Mouse (Mus musculus) small intestine, adult 2 months (tissue): ENCODE measurements at regions not wholly inside any gene's neighbourhood (a gene's known extent, or its start where the extent isn't known, plus 50 kb on each side); places are given as distances from the start of the nearest gene placed in this dataset.

Experiments
- H3K27ac ChIP-seq: fragments of 200-500 bp; 2 replicates; pipeline ENCODE4 v1.5.1; 2012; ENCODE audit warnings: low read depth, low read length, control low read depth, inconsistent platforms; ENCODE audit not compliant: insufficient read depth
- H3K27me3 ChIP-seq: fragments of 200-500 bp; 2 replicates; pipeline ENCODE4 v1.6.1; 2012; ENCODE audit warnings: mild to moderate bottlenecking, moderate library complexity, low read length, inconsistent platforms; ENCODE audit not compliant: control insufficient read depth, insufficient read depth
- H3K36me3 ChIP-seq: fragments of 200-500 bp; 2 replicates; pipeline ENCODE4 v1.6.1; 2012; ENCODE audit warnings: mild to moderate bottlenecking, low read length, control low read depth, inconsistent platforms; ENCODE audit not compliant: control insufficient read depth, insufficient read depth
- H3K4me1 ChIP-seq: fragments of 200-500 bp; 2 replicates; pipeline ENCODE4 v1.6.1; 2012; ENCODE audit warnings: low read length, inconsistent platforms, mixed read lengths; ENCODE audit not compliant: control insufficient read depth, insufficient read depth, insufficient read length
- H3K4me3 ChIP-seq: fragments of 200-500 bp; 2 replicates; pipeline ENCODE4 v1.5.1; 2012; ENCODE audit warnings: low read depth, mild to moderate bottlenecking, control low read depth, inconsistent platforms, low read length, moderate library complexity
- CTCF ChIP-seq: fragments of 200-500 bp; IDR thresholded peaks from 2 replicates; pipeline ENCODE4 v1.5.1; 2012; ENCODE audit warnings: low read depth, mild to moderate bottlenecking, control low read depth, inconsistent platforms, low read length, moderate library complexity, mixed read lengths; ENCODE audit not compliant: insufficient replicate concordance, insufficient read length; ENCODE audit errors: extremely low read depth
- POLR2A ChIP-seq: fragments of 200-500 bp; IDR thresholded peaks from 2 replicates; pipeline ENCODE4 v1.6.1; 2012; ENCODE audit warnings: low read depth, mild to moderate bottlenecking, control low read depth, inconsistent platforms, low read length, moderate library complexity
- WGBS: fragments of 180-500 bp; shearing (Covaris S2); methylation state at CpG from one replicate; pipeline ENCODE4 v1.1.7; 2018; 5-methylcytosine and 5-hydroxymethylcytosine counted together

DNA sequence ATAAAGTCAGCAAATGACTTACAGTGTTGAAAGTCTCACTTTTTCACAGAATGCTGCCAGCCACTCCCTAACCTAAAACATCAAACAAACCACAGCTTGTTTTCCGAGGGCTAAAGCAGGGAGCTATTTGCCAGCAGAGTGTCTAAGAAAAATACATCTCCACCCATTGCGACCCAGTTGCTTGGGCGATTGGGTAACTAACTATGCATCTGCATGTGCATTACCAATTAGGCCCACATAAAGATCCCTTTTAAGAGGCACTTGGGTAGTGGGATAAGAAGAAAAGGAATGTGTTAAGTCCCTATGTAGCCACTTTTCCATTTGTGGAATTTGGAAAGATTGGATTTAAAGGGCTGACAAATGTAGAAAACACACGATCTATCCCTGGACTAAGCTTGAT is 218.3 kb upstream of the Dph6 start:
- H3K36me3 ChIP-seq: no peaks in the 10 kb centered on the region
- WGBS: 76% methylated on average over 4 of the region's 4 CpGs
- H3K4me1 ChIP-seq: no peaks in the 10 kb centered on the region

GRCm38 (mm10) chr2:114879084-114879483 is 224.3 kb upstream of the Dph6 start:
- H3K27ac ChIP-seq: no peak overlapping the region
- TF ChIP-seq POLR2A (no peak), CTCF (no peak)
- H3K36me3 ChIP-seq: no peaks in the 10 kb centered on the region
- no peak overlapping the region for H3K4me3 ChIP-seq
- no peaks in the 10 kb centered on the region for H3K4me1 ChIP-seq
- 66% methylated on average over 2 of the region's 2 CpGs for WGBS
- H3K27me3 ChIP-seq: no peaks in the 10 kb centered on the region

More for the DNA sequence above, 218.3 kb upstream of the Dph6 start:
- H3K4me3 ChIP-seq: no peak overlapping the region
- H3K27ac ChIP-seq: no peak overlapping the region
- no peaks in the 10 kb centered on the region for H3K27me3 ChIP-seq
- no peak for TF ChIP-seq CTCF
- TF ChIP-seq POLR2A: no peak

- Histone ChIP-seq H3K4me3 (no peak overlapping the region), H3K27ac (no peak overlapping the region), H3K27me3 (no peaks in the 10 kb centered on the region), H3K36me3 (no peaks in the 10 kb centered on the region), H3K4me1 (no peaks in the 10 kb centered on the region)
- TF ChIP-seq CTCF (no peak), POLR2A (no peak)
- WGBS: 76% methylated on average over 2 of the region's 2 CpGs
These were observed 225.0 kb upstream of the Dph6 start for GRCm38 (mm10) chr2:114879784-114880183.

DNA sequence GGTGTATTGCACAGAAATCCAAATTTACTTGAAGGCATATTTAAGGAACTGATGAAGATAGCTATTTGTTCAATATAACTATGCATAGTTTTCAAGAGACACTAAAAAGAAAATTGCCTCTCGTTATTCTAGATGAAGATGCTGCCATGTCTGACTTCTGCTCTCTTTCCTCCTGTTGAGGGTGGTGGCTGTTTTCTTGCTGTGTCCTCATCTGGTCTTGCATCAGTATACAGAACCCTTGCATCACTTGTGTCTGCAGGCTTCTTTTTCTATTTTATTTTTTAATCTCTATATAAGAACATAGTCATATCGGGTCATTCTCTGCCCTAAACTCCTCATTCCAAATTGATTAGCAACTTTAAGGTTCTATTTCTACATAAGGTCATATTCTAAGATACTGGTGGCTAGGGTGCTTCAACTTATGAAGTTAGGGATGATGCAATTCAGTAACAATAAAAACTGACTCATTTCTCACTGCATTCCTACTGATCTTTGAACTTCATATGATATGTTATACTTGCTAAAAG is 231.0 kb upstream of the Dph6 start:
- 86% methylated on average over 2 of the region's 2 CpGs for WGBS
- no peak overlapping the region for H3K27ac ChIP-seq

GRCm38 (mm10) chr2:114898812-114899211 is 244.0 kb upstream of the Dph6 start:
- H3K4me3 ChIP-seq: no peak overlapping the region
- H3K27ac ChIP-seq: no peak overlapping the region
- H3K4me1 ChIP-seq: no peaks in the 10 kb centered on the region
- H3K27me3 ChIP-seq: no peaks in the 10 kb centered on the region
- TF ChIP-seq CTCF (no peak), POLR2A (no peak)
- 67% methylated on average over 2 of the region's 2 CpGs for WGBS
- H3K36me3 ChIP-seq: no peaks in the 10 kb centered on the region

More for the DNA sequence above, 231.0 kb upstream of the Dph6 start:
- no peaks in the 10 kb centered on the region for H3K4me1 ChIP-seq
- no peaks in the 10 kb centered on the region for H3K27me3 ChIP-seq
- TF ChIP-seq POLR2A (no peak), CTCF (no peak)
- no peaks in the 10 kb centered on the region for H3K36me3 ChIP-seq
- H3K4me3 ChIP-seq: no peak overlapping the region

DNA sequence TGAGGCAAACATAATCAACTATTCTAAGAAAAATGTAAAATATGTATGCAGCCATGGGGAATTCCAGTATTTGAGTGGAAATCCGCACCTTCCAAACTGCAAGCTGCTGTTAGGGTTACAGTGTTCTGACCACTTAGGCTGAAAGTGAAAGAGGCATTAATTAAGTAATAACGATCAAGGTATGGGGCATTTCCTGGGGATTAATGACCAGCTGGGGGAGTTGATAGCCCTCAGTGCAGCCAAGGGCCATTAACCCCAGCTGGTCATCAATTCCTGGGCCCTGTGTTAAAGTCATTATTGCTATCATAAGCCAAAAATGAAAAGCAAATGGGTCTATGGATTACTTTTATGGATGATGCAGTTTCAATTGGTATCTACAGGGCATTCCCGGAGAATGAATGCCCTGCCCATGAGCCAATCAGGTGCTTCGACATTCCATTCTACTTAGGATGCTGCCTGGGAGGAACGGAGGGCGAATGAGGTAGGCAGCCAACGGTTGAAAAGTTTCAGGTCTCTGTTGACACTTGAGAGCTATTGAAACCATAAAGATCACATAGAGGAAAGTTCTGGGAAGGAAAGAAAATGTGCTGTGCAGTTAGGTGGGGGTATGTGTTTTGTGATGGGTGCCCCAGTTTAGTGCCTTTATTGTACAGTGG is 257.2 kb upstream of the Dph6 start:
- Histone ChIP-seq H3K4me1 (no peaks in the 10 kb centered on the region), H3K4me3 (no peak overlapping the region), H3K36me3 (no peaks in the 10 kb centered on the region), H3K27me3 (no peaks in the 10 kb centered on the region), H3K27ac (no peak overlapping the region)
- TF ChIP-seq POLR2A (no peak), CTCF (no peak)
- WGBS: 55% methylated on average over 7 of the region's 7 CpGs

GRCm38 (mm10) chr2:114915025-114915690 is 260.4 kb upstream of the Dph6 start:
- H3K27ac ChIP-seq: no peak overlapping the region
- 86% methylated on average over 6 of the region's 6 CpGs for WGBS
- no peak overlapping the region for H3K4me3 ChIP-seq
- H3K4me1 ChIP-seq: no peaks in the 10 kb centered on the region
- H3K36me3 ChIP-seq: no peaks in the 10 kb centered on the region
- H3K27me3 ChIP-seq: no peaks in the 10 kb centered on the region
- TF ChIP-seq POLR2A (no peak), CTCF (no peak)
